Mouse (Mus musculus) heart, adult 2 months (tissue): ENCODE measurements around the gene Csf2ra.

Source experiments
- EP300 ChIP-seq: fragments of 200-500 bp; IDR thresholded peaks from 2 replicates; pipeline ENCODE4 v1.6.1; 2011; ENCODE audit warnings: low read depth, low read length, control low read depth; ENCODE audit not compliant: insufficient read depth
- POLR2A ChIP-seq: fragments of 200-500 bp; IDR thresholded peaks from 2 replicates; pipeline ENCODE4 v1.6.1; 2011; ENCODE audit warnings: mild to moderate bottlenecking, low read depth, low read length, control low read depth; ENCODE audit not compliant: insufficient read depth

GRCm38 (mm10) chr19:61275446-61275845 lies 47.2 kb upstream of the Csf2ra start:
- TF ChIP-seq EP300 = no peak
- TF ChIP-seq POLR2A = no peak
